Mouse (Mus musculus): Measurements from ENCODE around the gene Adgrl3.
A peak's percentile ranks its signal among the peaks of the same experiment; 100 is the strongest.

The Adgrl3 gene

DNA sequence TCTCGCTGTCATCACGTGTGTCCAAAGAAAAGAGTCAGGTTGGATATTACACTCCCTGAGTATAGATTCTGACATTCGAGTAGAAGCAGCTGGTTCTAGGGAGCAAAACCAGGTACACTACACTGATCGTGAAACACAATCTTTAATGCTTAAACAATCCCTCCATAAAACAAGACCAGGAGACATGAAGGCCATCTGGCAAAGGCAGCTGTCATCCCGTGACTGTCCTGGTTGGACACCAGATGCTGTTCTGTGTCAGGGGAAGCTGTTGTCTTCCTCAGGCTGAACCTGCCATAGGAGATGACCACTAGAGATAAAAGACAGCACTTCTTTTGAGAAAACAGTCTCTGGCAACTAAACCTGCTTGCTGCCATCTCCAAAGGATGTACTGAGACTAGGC is 228.8 kb downstream of the Adgrl3 start:
- no peak for DNase-seq (ENCODE audit: low spot score)

GRCm38 (mm10) chr5:81256091-81256490 is 236.2 kb downstream of the Adgrl3 start:
- no peak for DNase-seq (ENCODE audit: low spot score)

GRCm38 (mm10) chr5:81269689-81270088 is 249.8 kb downstream of the Adgrl3 start:
- DNase-seq (ENCODE audit: low spot score), result no peak

- DNase-seq (ENCODE audit: low spot score), result no peak
Measured at GRCm38 (mm10) chr5:81275346-81276047, 255.6 kb downstream of the Adgrl3 start.

DNA sequence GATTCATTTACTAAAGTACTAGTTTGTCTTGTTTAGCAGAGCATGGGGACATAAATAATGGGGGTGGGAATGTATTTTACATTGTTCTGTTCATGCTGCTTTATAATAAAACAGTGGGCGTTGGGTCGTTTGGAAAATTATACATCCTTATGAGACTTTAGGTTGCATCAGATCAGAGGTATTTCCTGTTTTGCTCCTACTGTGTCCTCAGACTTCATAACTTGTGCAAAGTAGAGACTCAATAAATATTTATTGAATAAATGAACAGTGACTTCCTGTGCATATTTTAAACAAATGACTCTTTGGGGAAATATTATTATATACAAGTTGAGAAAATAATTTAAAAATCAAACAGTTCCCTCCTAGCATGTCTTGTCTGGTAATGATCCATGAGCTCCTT is 259.3 kb downstream of the Adgrl3 start:
- no peak for DNase-seq (ENCODE audit: low spot score)

GRCm38 (mm10) chr5:81285643-81286042 is 265.7 kb downstream of the Adgrl3 start:
- DNase-seq (ENCODE audit: low spot score), result no peak

DNA sequence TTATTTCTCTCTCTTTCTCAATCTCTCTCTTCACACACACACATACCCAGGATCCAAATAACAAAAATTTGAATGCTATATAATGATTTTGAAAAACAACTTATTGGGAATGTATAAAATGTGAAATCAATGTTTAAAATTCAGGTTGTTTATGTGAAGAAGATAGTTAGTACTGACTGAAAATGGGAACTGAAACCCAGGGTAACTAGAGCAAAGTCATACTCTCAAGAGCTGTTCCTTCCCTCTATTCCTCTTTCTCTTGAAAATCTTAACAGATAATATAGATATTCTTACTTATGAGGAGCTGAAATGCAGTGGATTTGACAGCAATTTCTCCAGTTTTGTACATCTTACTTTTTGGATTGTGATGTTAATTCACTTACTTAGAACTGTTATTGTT is 281.9 kb downstream of the Adgrl3 start:
- DNase-seq (ENCODE audit: low spot score), result no peak

GRCm38 (mm10) chr5:81317406-81318112 is 297.6 kb downstream of the Adgrl3 start:
- DNase-seq (ENCODE audit: low spot score), result no peak

GRCm38 (mm10) chr5:81321276-81321934 is 301.5 kb downstream of the Adgrl3 start:
- DNase-seq (ENCODE audit: low spot score), result no peak

- DNase-seq (ENCODE audit: low spot score), result no peak
Measured at GRCm38 (mm10) chr5:81322064-81322463, 302.1 kb downstream of the Adgrl3 start.

DNA sequence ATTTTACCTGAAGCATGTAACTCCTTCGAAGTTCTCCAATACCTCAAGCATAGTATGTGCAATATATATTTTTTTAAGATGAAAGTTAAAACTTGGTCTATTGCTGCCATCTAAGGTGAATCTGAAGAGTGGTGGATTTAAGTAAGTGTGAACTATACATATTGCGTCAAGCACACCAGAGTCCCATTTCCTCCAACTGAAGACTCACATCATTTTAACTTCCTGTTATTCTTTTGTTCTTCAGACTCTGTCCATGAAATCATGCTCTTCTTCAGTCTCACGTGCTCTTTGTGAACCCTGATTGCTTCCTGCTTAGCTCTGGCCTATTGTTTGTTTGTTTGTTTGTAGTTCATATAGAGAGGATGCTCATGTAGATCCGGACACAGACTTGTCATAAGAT is 307.0 kb downstream of the Adgrl3 start:
- DNase-seq (ENCODE audit: low spot score), result no peak

DNA sequence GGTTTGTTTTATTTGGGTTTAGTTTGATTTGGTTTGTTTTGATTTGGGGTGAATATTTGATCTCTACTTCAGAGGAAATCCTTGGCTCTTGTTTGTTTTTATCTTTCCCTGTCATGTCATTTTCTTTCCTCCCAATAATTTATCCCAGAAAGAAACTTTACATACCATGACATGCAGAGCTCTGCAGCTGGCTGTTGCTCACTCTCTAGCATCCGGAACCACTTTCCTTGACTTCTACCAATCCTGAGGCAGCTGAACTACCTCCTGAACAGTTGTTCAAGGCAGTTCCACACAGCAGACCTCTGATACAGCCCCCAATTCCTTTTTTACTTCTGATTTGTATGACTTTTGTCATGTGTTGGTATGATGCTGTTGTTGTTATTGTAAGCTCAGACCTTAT is 307.5 kb downstream of the Adgrl3 start:
- DNase-seq (ENCODE audit: low spot score), result no peak

DNA sequence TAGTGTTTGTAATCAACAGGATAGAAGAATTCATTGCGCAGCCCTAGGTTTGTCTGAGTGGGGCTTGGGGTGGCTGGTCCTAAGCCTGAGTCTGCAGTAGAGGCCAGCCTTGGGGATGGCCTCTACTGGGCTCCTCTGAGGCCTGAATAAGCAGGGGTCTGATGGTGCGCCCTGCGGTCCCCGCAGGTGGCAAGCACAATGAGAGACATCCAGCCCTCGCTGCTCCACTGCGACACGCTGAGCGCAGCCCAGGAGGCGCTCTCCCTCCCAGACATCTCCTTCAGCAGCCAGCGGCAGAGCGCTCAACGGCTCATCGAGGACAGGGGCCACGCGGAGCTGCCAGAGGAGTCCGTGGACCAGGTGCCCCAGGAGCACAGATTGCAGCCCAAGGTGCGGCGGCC is 309.6 kb downstream of the Adgrl3 start:
- no peak for DNase-seq (ENCODE audit: low spot score)

GRCm38 (mm10) chr5:81344330-81344729 is 324.4 kb downstream of the Adgrl3 start:
- no peak for DNase-seq (ENCODE audit: low spot score)

DNA sequence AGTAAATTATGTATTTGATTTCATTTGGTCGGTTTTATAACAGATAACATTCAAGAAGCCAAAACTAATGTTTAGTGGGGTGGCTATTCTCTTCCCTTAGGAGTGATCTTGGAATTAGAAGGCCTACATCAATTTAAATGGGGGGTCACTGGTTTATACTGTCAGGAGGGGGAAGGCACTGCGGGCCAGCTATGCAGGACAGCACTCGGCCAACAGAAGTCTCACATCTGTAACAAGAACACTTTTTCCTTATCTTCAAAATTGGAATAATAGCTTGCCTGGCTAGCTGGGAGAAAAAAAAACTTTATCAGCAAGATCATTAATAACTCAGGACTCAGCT is 325.1 kb downstream of the Adgrl3 start:
- no peak for DNase-seq (ENCODE audit: low spot score)

- no peak for DNase-seq (ENCODE audit: low spot score)
Measured at GRCm38 (mm10) chr5:81345436-81346131, 325.6 kb downstream of the Adgrl3 start.

- DNase-seq (ENCODE audit: low spot score), result no peak
Measured at GRCm38 (mm10) chr5:81347571-81347970, 327.6 kb downstream of the Adgrl3 start.

DNA sequence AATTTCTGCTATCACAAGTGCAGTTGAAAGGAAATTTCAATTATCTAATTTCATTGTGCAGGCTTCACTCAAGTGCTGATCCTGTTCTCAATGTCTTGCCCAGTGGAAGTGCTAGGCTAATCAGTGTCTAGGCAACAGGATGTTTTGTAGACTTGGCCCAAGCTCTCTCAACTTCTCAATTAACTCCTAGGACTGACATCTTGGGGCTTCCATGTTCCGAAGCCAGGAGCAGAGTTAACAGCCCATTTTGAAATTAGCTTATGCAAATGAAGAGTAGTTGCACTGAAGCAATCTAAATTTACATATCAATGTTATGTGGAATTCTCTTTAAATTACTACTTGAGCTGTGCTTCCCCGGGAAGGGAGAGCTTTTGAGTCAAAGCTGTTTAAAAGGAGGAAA is 339.6 kb downstream of the Adgrl3 start:
- DNase-seq (ENCODE audit: low spot score), result no peak

GRCm38 (mm10) chr5:81364198-81364643 is 344.3 kb downstream of the Adgrl3 start:
- DNase-seq (ENCODE audit: low spot score), result peak; percentile 50

DNA sequence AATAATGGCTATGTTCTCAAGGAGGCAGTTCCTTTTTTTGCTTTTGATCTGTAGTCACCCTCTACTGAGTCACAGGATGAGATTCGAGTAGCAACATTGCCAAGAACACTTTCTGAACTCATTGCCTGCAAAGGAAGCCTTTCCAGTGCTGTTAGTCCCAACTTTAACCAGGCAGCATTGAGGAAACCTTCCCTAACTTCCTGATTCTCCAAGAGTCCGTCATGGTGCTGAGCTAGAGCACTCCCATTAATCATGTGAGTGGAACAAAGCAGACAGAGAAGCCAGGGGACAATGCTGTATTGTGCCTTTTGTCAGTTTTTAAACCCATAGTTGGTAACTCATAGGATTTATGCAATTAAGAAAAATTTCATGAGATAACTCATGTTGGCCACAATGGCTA is 345.3 kb downstream of the Adgrl3 start:
- DNase-seq (ENCODE audit: low spot score), result peak; percentile 24

- no peak for DNase-seq (ENCODE audit: low spot score)
Measured at GRCm38 (mm10) chr5:81370126-81370850, 350.4 kb downstream of the Adgrl3 start.

DNA sequence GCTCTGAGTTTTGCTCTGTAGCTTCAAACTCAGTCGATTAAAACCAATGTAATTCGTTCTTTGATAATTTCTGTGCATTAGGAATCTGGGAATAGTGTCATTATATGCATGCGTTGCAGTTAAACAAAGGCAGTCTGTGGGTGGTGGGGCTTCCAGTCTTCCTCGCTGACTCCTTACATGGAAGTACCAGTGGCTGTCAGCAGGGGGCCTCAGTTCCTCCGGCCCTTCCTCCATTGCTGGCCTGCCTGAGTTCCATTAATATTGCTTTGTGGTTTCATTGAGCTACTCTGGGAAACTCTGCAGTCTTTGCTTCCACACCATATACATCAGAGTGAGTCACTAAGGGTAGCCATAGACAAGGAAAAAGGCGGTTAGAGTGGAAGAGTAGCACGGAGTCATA is 356.1 kb downstream of the Adgrl3 start:
- no peak for DNase-seq (ENCODE audit: low spot score)
